Comparison of ENCODE assay signal across 8 mouse cellular contexts in genomic region chr11:100770646-100771408, GRCm38 (mm10). TPM values are rescaled to one million over a fixed set of nuclear protein-coding genes. Genes with fewer than 3 reads are reported as not detected.
DNase-seq lines count a peak whose midpoint lies in the region; ATAC-seq lines count a peak whose summit lies in the region.

Ghdc (minus strand) TSS chr11:100770957.

- peak; percentile 80 for DNase-seq in T-cell, adult 2 months (ENCODE audit: low spot score)
- DNase-seq in cerebellum, postnatal 36 days: peak; percentile 74 to 75
- peak; percentile 90 for DNase-seq in gastrocnemius, adult 18-20 months (ENCODE audit: low spot score)
- peak; percentile 60 to 77 for DNase-seq in left cerebral cortex, postnatal 14 days (ENCODE audit: low spot score in 2 of 2)
- DNase-seq in right cerebral cortex, postnatal 25 days: peak; percentile 74
- peak; percentile 83 for DNase-seq in yolk sac, embryonic 10.5 days (ENCODE audit: low spot score)

- WGBS in hindbrain, embryonic 15.5 days: 27% methylated on average over 17 of the region's 17 CpGs

- H3K27me3 ChIP-seq in hindbrain, embryonic 15.5 days: no peaks in the 10 kb centered on the region

- peak within 1 kb of the TSS; percentile 61 for H3K4me3 ChIP-seq in hindbrain, embryonic 15.5 days

- intact Hi-C loops in left cerebral cortex, postnatal 14 days (cut with DNase I): no loop called here

- peaks cover 7% of the 10 kb centered on the region for H3K4me1 ChIP-seq in hindbrain, embryonic 15.5 days (replicated peaks)

- no peaks in the 10 kb centered on the region for H3K36me3 ChIP-seq in hindbrain, embryonic 15.5 days

- H3K27ac ChIP-seq in hindbrain, embryonic 15.5 days (replicated peaks): peak within 1 kb of the TSS; percentile 71

- H3K9ac ChIP-seq in hindbrain, embryonic 15.5 days: peak within 1 kb of the TSS; percentile 51

- no peaks in the 10 kb centered on the region for H3K9me3 ChIP-seq in hindbrain, embryonic 15.5 days

- H3K4me2 ChIP-seq in hindbrain, embryonic 15.5 days: peak within 1 kb of the TSS; percentile 57

- ATAC-seq in hindbrain, embryonic 15.5 days (ENCODE audit: low FRiP score, low read depth): peak; percentile 71
- peak; percentile 87 for ATAC-seq in megakaryocyte-erythroid progenitor cell, adult 5-6 weeks (replicated peaks; ENCODE audit: low FRiP score, low TSS enrichment, poor library complexity, severe bottlenecking)

RNA-seq across cellular contexts. Expression of gene Ghdc, which starts in this region (rescaled TPM):
- total RNA-seq in gastrocnemius, adult 18-20 months (2021): 1 to 10 TPM; 5.2 to 5.7 TPM
- polyA plus RNA-seq in hindbrain, embryonic 15.5 days (2015; fragmentation: Nextera tagmentation; extraction: Ambion mirVana): 7.4 and 8.4 TPM in 2 replicates
- 1 to 10 TPM; 5.3 to 6.5 TPM for total RNA-seq in left cerebral cortex, postnatal 14 days (2021)
- total RNA-seq in megakaryocyte-erythroid progenitor cell, adult 5-6 weeks (2014; fragmentation: Nextera tagmentation): 1.5 and 8.0 TPM in 2 replicates
- total RNA-seq in megakaryocyte-erythroid progenitor cell, adult 5-6 weeks (2017): 1.3 and 1.7 TPM in 2 replicates

Comparison
In these comparisons a context has a peak if more than half of its experiments do, and no peak if none do; other contexts are left out.
1. Peak in every context shown above with its lines: DNase-seq, ATAC-seq, H3K4me3 ChIP-seq and H3K27ac ChIP-seq.